Mouse (Mus musculus) telencephalon, adult 2 months (tissue): ENCODE measurements around the gene Fam184b.

Experiments used
- DNase-seq: peaks from one replicate; pipeline ENCODE4 v3.0.0-alpha.2; 2011; ENCODE audit warnings: low read depth, low spot score

Fam184b gene

GRCm38 (mm10) chr5:45514599-45514998 lies 124.8 kb downstream of the Fam184b start:
- DNase-seq: no peak

DNA sequence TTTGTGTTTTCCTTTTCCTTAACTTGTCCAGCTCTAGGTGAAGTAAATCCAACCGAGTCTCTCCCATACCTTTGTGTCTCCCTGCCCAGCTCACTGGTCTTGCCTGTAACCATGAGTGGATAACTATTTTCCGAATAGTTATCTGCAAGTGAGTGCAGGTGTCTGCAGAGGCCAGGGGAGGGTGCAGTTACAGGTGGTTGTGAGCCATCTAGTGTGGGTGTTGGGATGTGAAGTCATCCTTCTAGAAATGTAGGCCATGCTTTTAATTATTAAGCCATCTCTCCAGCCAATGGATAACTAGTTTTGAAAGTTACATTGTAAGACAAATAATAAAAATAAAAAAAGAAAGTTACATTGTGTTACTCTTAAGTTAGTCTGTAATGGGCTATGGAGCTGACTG lies 125.9 kb downstream of the Fam184b start:
- no peak for DNase-seq

- no peak for DNase-seq
These were observed 126.5 kb downstream of the Fam184b start for GRCm38 (mm10) chr5:45512908-45513307.

GRCm38 (mm10) chr5:45510071-45510470 lies 129.3 kb downstream of the Fam184b start:
- DNase-seq: no peak

- DNase-seq: no peak
These were observed 141.8 kb downstream of the Fam184b start for GRCm38 (mm10) chr5:45497564-45497963.

GRCm38 (mm10) chr5:45496930-45497550 lies 142.4 kb downstream of the Fam184b start:
- no peak for DNase-seq

DNA sequence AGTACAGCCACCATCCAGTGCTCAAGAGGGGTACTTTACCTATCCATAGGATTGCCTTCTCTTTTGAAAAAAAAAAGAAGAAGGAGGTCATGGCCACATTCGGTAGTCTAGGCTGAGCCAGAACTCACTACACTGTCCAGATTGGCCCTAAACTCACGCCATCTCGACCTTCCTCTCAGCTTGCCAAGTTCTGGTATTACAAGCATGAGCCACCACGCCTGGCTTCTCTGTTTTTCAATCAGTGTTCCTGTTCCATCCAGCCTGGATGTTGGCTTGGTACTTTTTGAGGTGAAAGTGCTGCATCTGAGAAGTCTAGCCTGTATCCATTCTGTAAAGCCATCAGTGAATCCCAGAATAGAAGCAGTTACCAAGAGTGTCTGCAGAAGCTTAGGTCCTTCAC lies 142.9 kb downstream of the Fam184b start:
- DNase-seq: no peak

DNA sequence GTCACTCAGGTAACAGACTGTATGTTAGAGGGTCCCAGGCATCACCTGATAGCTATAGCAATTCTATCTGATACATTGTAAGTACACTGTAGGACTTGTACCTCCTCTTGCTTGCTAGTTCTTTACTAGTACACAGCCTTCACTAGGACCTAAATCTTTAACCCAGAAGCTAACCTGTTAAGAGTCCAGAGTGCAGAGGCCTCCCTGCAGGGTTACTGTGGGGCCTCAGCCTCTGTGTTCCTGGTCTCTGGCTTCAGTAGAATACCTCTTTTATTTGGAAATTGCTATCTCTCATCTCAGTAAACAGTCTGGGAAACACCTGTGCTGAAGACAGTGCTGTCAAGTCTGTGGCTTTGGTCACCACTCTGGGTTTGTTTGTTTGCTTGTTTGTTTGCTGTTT lies 143.4 kb downstream of the Fam184b start:
- no peak for DNase-seq

DNA sequence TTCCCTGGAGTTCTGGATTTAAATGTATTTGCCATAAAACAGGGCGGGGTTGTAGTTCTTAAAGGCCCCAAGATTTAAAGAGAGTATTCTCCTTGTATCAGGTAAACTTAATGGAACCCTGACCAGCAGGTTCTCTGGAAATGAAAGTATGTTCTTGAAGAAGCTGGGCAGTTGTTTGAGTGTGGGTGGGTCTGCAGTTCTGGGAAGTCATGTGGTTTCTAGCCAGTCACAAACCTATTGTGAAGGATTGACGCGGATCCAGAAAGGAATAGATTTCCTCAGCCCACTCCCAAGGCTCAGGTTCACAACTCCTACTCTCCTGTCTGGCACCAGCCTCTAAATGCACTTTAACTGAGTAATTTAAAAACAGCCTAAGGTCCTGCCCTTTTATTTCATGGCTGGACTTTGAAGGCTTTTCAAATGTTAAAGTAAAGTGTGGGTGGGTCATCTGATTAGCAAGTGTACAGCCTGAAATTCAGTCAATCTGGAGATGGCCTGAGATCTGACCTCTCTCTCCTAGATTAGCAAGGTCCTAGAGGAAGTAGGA lies 143.9 kb downstream of the Fam184b start:
- DNase-seq: no peak

- no peak for DNase-seq
These were observed 145.2 kb downstream of the Fam184b start for GRCm38 (mm10) chr5:45494093-45494755.

- DNase-seq: peak; percentile 89
These were observed 146.0 kb downstream of the Fam184b start, which contains the start of gene Lap3 for GRCm38 (mm10) chr5:45493191-45494092. Gene Lap3 (plus strand): TSS chr5:45493374.

DNA sequence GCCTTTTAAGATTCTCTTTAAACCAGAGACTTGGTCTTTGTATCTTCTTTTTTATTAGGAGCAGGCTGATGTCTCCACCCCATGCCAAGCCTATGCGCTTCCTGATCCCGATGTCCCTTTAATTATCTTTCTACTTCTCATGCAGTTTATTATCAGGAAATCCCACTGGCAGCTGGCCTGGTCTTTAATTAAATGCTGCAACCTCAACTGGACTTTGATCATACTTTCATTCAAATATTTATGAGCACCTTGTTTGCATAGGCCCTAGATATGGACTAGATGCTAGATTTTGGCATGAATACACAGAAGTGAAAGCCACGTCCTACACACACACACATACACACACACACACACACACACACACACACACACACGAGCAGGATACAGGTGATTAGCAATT lies 147.6 kb downstream of the Fam184b start:
- DNase-seq: no peak

DNA sequence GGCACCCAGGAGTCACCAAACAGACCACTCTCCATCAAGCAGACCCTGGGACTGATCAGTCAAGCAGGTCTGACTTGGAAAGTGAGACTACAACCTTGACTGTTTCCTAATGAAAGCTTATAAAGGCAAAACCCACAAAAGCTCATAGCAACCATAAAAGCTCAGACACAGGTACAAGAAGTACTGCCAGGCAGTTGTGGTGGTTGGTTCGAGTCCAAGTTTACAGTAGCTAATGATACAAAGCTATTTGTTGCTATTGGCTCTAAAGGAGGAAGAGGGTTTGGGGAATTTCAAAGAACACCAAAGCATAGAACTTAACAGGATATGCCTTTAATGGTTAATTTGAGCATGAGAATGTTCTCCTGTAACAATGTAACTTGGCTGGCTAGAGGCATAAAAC lies 155.8 kb downstream of the Fam184b start:
- no peak for DNase-seq

GRCm38 (mm10) chr5:45482607-45483006 lies 156.8 kb downstream of the Fam184b start:
- no peak for DNase-seq

DNA sequence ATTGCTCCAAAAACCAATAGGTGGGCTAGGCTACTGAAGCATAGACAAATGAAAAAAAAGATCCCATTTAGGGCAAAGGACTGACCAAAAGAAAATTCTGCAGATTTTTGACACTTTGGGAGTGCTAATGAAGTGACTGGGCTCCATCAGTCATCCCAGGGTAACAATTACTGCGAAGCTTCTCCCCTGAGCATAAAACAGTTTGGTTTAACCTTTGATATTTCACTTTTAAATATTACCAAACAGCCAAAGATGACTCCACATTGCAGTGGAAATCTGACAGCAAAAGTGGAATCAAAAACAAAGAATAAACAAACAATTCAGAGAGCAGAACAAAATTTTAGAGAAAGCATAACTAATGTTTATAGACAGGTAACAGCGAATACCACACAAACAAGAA lies 158.3 kb downstream of the Fam184b start:
- DNase-seq: no peak

DNA sequence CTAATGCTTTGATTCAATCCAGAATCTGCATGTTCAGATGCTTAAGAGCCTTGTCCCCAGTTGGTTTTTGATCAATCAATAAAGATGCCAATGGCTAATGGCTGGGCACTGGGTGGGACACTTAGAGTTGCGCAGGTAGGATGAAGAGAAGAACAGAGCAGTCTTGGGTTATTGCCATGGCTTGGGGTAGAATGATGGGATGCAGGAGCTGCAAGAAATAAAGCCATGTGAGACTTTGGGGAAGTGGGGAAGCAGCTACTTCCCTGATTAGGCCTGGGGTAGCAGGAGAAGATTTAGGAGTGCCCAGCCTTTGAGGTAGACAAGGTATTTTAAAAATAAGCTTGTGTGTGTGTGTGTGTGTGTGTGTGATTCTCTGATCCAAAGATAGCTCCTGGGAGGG lies 159.3 kb downstream of the Fam184b start:
- DNase-seq: no peak
